ENCODE assay signal across 12 mouse cellular contexts in the genomic region with DNA sequence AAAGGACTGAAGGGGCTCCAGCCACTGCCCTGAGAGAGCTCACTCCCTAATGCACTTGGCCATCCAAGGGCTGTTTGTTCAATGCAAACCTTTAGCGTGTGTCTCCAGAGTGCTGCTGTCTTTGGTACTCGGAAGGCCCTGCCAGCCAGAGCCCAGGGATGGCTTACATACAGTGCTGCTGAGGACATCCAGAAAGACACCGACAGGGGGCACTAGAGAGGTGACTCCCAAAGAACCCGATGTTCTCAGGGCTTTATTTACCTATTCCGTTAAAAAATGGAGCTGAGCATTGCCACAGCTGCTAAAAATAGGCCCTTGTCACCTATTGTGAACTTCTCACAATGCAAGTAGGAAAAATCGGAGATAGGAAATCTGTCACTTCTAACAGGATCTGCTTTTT. TPM values are rescaled to one million over a fixed set of nuclear protein-coding genes. Genes with fewer than 3 reads are reported as not detected.
A peak's percentile ranks its signal among the peaks of the same experiment; 100 is the strongest.
DNase-seq lines count a peak whose midpoint lies in the region; TF ChIP-seq lines count a peak whose summit lies in the region.
"Had no signal": no experiment of that assay in that cellular context is flagged by ENCODE, and none has a peak within 500 bp of the region (broad histone marks: within the 10 kb centered on the region; RNA-seq: fewer than 3 reads in every experiment).

No protein-coding gene starts in this region.

- H3K4me3 ChIP-seq in left cerebral cortex, adult 2 months: no peak overlapping the region
- H3K4me3 ChIP-seq: hindbrain, embryonic 13.5 days; liver, embryonic 13.5 days; midbrain, embryonic 15.5 days had no signal

- H3K27ac ChIP-seq in left cerebral cortex, adult 2 months: no peak overlapping the region
- H3K27ac ChIP-seq: hindbrain, embryonic 13.5 days; liver, embryonic 13.5 days; midbrain, embryonic 15.5 days had no signal

- intact Hi-C loops in left cerebral cortex, adult 2 months (cut with DNase I): no loop called here
- intact Hi-C loops in left cerebral cortex, postnatal 4 days (cut with DNase I): no loop called here

- DNase-seq in embryo, embryonic 11 days: peak; percentile 17
- DNase-seq in embryo, embryonic 10 days (ENCODE audit: low spot score): no peak
- DNase-seq in left cerebral cortex, adult 2 months (ENCODE audit: extremely low spot score in 1 of 2, low spot score in 2 of 2): no peak
- no peak for DNase-seq in left cerebral cortex, postnatal 4 days
- DNase-seq in 3T3-L1 (ENCODE audit: low read depth, low spot score): peak; percentile 24
- DNase-seq in ZHBTc4 (ENCODE audit: low read depth, low spot score): peak; percentile 48
- no peak for DNase-seq in urinary bladder, postnatal 4 days (ENCODE audit: low spot score in 2 of 2)
- DNase-seq in left cerebral cortex, adult 9 months (ENCODE audit: low spot score in 2 of 2): no peak
- DNase-seq: heart, adult 18-20 months; liver, embryonic 13.5 days had no signal

- TF ChIP-seq CTCF in left cerebral cortex, adult 2 months (IDR thresholded peaks at IDR 0.05): peak; percentile 50

RNA-seq across cellular contexts. Expression of gene Eif4e3, which starts 54.7 kb away (rescaled TPM):
- total RNA-seq in left cerebral cortex, adult 2 months (2021): 10 to 100 TPM; 18.5 to 20.3 TPM
- total RNA-seq in left cerebral cortex, postnatal 4 days (2021): 10 to 100 TPM; 13.9 to 16.0 TPM

RNA-seq across cellular contexts. Expression of gene Gm20696, which starts 54.7 kb away (rescaled TPM):
- total RNA-seq in left cerebral cortex, adult 2 months (2021): 1 to 10 TPM; 9.0 to 9.2 TPM
- 10 to 100 TPM; 11.2 to 15.9 TPM for total RNA-seq in left cerebral cortex, postnatal 4 days (2021)

Comparison
In these comparisons a context has a peak if more than half of its experiments do, and no peak if none do; other contexts are left out.
1. DNase-seq: peak in embryo, embryonic 11 days (single experiment), 3T3-L1 (single experiment) and ZHBTc4 (single experiment); none in embryo, embryonic 10 days (single experiment), left cerebral cortex, adult 2 months (0 of 2), left cerebral cortex, postnatal 4 days (single experiment), urinary bladder, postnatal 4 days (0 of 2) and left cerebral cortex, adult 9 months (0 of 2).